Mouse (Mus musculus) embryonic fibroblast, embryonic 13.5 days (primary cell): ENCODE data around the gene Auts2.

Experiments used
- CTCF ChIP-seq: IDR thresholded peaks from 2 replicates; pipeline ENCODE4 v1.5.1; 2011; ENCODE audit warnings: mild to moderate bottlenecking, control low read depth, low read length, moderate library complexity, borderline replicate concordance; ENCODE audit not compliant: insufficient read depth
- POLR2A ChIP-seq: IDR thresholded peaks from 2 replicates; pipeline ENCODE4 v1.6.1; 2011; ENCODE audit warnings: low read depth, mild to moderate bottlenecking, control low read depth, low read length, moderate library complexity

DNA sequence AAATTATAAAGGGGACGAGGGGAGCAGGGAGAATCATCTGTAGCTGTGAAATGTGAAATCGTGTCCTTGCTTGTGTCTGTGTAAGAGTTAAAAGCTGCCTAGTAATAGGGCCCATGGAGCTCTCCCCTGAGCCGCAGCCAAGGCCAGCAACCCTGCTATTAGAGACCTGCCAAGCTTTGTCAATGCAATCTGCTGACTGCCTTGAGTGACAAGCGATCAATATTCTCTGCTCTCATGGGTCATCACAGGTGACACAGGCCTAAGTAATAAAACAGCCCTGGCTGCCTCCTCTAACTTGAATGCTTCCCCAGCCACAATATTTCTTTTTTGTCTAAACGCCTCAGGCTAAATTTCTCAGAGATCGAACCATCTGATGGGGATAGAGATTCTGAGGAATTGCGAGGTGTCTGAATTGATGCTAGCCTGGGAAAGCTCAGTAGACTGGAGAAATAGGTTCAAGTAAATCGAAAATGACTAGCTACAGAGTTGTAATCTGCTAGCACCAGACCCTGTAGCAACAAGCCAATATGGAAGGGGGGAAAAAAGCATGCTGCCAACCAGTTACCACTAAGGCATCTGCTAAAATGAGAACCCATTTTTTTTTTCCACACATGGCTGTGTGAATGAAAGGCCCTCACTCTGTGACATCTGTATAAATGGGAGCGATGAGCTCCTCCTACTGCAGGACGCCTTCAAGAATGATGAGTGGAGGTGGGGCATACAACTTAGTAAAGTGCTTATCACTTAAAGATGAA is 453.5 kb downstream of the Auts2 start:
- no peak for TF ChIP-seq POLR2A
- TF ChIP-seq CTCF: no peak
